Mouse (Mus musculus): ENCODE data around the gene Mepe. TPM values are rescaled to one million over a fixed set of nuclear protein-coding genes. Genes with fewer than 3 reads are reported as not detected.

Mepe gene
- polyA plus RNA-seq, 1 experiment from 2014 or later = not detected

GRCm38 (mm10) chr5:104351874-104352273 is 26.7 kb downstream of the Mepe start:
- Histone ChIP-seq H3K4me1 (ENCODE audit: control insufficient read depth in 2 of 2, insufficient read depth in 2 of 2, low read length in 2 of 2) (no peaks in the 10 kb centered on the region), H3K27me3 (ENCODE audit: control insufficient read depth, insufficient read depth, low read length) (no peaks in the 10 kb centered on the region), H3K36me3 (ENCODE audit: control insufficient read depth, insufficient read depth, low read length) (no peaks in the 10 kb centered on the region), H3K4me2 (ENCODE audit: low read length) (no peak overlapping the region), H3K9ac (ENCODE audit: low read length) (no peak overlapping the region), H3K9me3 (ENCODE audit: control insufficient read depth, low read length) (no peaks in the 10 kb centered on the region), H3K27ac (replicated peaks in 1 of 2; ENCODE audit: control insufficient read depth in 1 of 2, insufficient read depth in 1 of 2, low read depth in 2 of 2, low read length in 2 of 2) (no peak overlapping the region), H3K4me3 (ENCODE audit: control insufficient read depth in 1 of 2, insufficient read depth in 1 of 2, low read depth in 1 of 2, low read length in 2 of 2) (no peak overlapping the region)
- no peak for ATAC-seq (ENCODE audit: insufficient number of reproducible peaks, insufficient read depth, low FRiP score, low read depth)
- WGBS = 63% methylated on average over 5 of the region's 5 CpGs

- Histone ChIP-seq H3K4me2 (ENCODE audit: low read length) (no peak overlapping the region), H3K4me3 (ENCODE audit: control insufficient read depth in 1 of 2, insufficient read depth in 1 of 2, low read depth in 1 of 2, low read length in 2 of 2) (no peak overlapping the region), H3K27ac (replicated peaks in 1 of 2; ENCODE audit: control insufficient read depth in 1 of 2, insufficient read depth in 1 of 2, low read depth in 2 of 2, low read length in 2 of 2) (no peak overlapping the region), H3K27me3 (ENCODE audit: control insufficient read depth, insufficient read depth, low read length) (no peaks in the 10 kb centered on the region), H3K9me3 (ENCODE audit: control insufficient read depth, low read length) (no peaks in the 10 kb centered on the region), H3K9ac (ENCODE audit: low read length) (no peak overlapping the region), H3K4me1 (ENCODE audit: control insufficient read depth in 2 of 2, insufficient read depth in 2 of 2, low read length in 2 of 2) (peaks cover 4 to 8% of the 10 kb centered on the region in 2 experiments; a peak in 1 of 4 replicates), H3K36me3 (ENCODE audit: control insufficient read depth, insufficient read depth, low read length) (no peaks in the 10 kb centered on the region)
- WGBS = 70% methylated on average over 5 of the region's 5 CpGs
- ATAC-seq (ENCODE audit: insufficient number of reproducible peaks, insufficient read depth, low FRiP score, low read depth) = no peak
These were observed 32.4 kb downstream of the Mepe start for GRCm38 (mm10) chr5:104357575-104357974.

GRCm38 (mm10) chr5:104358592-104358991 is 33.5 kb downstream of the Mepe start:
- Histone ChIP-seq H3K27ac (replicated peaks in 1 of 2; ENCODE audit: control insufficient read depth in 1 of 2, insufficient read depth in 1 of 2, low read depth in 2 of 2, low read length in 2 of 2) (peak overlapping the region in 1 of 2 experiments; percentile 14; a peak in 1 of 4 replicates), H3K4me1 (ENCODE audit: control insufficient read depth in 2 of 2, insufficient read depth in 2 of 2, low read length in 2 of 2) (peaks cover 4 to 8% of the 10 kb centered on the region in 2 experiments; a peak in 1 of 4 replicates), H3K9ac (ENCODE audit: low read length) (no peak overlapping the region), H3K4me3 (ENCODE audit: control insufficient read depth in 1 of 2, insufficient read depth in 1 of 2, low read depth in 1 of 2, low read length in 2 of 2) (no peak overlapping the region), H3K36me3 (ENCODE audit: control insufficient read depth, insufficient read depth, low read length) (no peaks in the 10 kb centered on the region), H3K4me2 (ENCODE audit: low read length) (peak overlapping the region; percentile 23), H3K9me3 (ENCODE audit: control insufficient read depth, low read length) (no peaks in the 10 kb centered on the region), H3K27me3 (ENCODE audit: control insufficient read depth, insufficient read depth, low read length) (no peaks in the 10 kb centered on the region)
- 13% methylated on average over 7 of the region's 7 CpGs for WGBS
- ATAC-seq (ENCODE audit: insufficient number of reproducible peaks, insufficient read depth, low FRiP score, low read depth) = no peak

DNA sequence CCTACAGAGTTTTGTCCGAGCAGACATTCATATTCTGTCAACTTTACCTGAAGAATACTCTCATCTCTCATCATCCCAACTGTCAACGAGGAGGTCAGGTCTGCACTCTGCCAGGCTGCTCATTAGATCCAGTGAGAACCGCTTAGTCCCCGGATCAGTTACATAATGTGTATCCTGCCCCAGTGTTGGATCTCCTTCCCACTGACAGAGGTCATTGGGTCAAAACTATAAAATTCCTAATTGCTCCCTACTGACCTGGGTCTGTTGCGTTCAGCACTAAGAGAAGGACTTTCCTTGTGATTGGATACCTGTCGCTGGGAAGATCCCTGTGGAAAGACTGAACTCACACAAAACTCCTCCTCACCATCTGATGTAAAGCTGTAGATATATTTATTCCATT is 34.1 kb downstream of the Mepe start:
- peaks cover 4 to 8% of the 10 kb centered on the region in 2 experiments; a peak in 1 of 4 replicates for H3K4me1 ChIP-seq (ENCODE audit: control insufficient read depth in 2 of 2, insufficient read depth in 2 of 2, low read length in 2 of 2)
- no peak for ATAC-seq (ENCODE audit: insufficient number of reproducible peaks, insufficient read depth, low FRiP score, low read depth)
- H3K27me3 ChIP-seq (ENCODE audit: control insufficient read depth, insufficient read depth, low read length) = no peaks in the 10 kb centered on the region
- no peak overlapping the region; a peak in 1 of 4 replicates for H3K27ac ChIP-seq (replicated peaks in 1 of 2; ENCODE audit: control insufficient read depth in 1 of 2, insufficient read depth in 1 of 2, low read depth in 2 of 2, low read length in 2 of 2)
- no peak overlapping the region for H3K4me2 ChIP-seq (ENCODE audit: low read length)
- 70% methylated on average over 6 of the region's 6 CpGs for WGBS
- no peak overlapping the region for H3K9ac ChIP-seq (ENCODE audit: low read length)
- no peaks in the 10 kb centered on the region for H3K36me3 ChIP-seq (ENCODE audit: control insufficient read depth, insufficient read depth, low read length)
- no peak overlapping the region for H3K4me3 ChIP-seq (ENCODE audit: control insufficient read depth in 1 of 2, insufficient read depth in 1 of 2, low read depth in 1 of 2, low read length in 2 of 2)
- H3K9me3 ChIP-seq (ENCODE audit: control insufficient read depth, low read length) = no peaks in the 10 kb centered on the region

- WGBS = 88% methylated on average over 5 of the region's 5 CpGs
These were observed 45.5 kb downstream of the Mepe start for GRCm38 (mm10) chr5:104370580-104370979.

GRCm38 (mm10) chr5:104371284-104371683 is 46.2 kb downstream of the Mepe start:
- Histone ChIP-seq H3K36me3 (ENCODE audit: control insufficient read depth, insufficient read depth, low read length) (no peaks in the 10 kb centered on the region), H3K4me1 (ENCODE audit: control insufficient read depth in 2 of 2, insufficient read depth in 2 of 2, low read length in 2 of 2) (0 out of 4 replicates have a peak, but pooled peaks cover 6 to 10% of the 10 kb centered on the region in 2 experiments), H3K27me3 (ENCODE audit: control insufficient read depth, insufficient read depth, low read length) (no peaks in the 10 kb centered on the region), H3K9ac (ENCODE audit: low read length) (no peak overlapping the region), H3K9me3 (ENCODE audit: control insufficient read depth, low read length) (no peaks in the 10 kb centered on the region), H3K27ac (replicated peaks in 1 of 2; ENCODE audit: control insufficient read depth in 1 of 2, insufficient read depth in 1 of 2, low read depth in 2 of 2, low read length in 2 of 2) (no peak overlapping the region), H3K4me3 (ENCODE audit: control insufficient read depth in 1 of 2, insufficient read depth in 1 of 2, low read depth in 1 of 2, low read length in 2 of 2) (no peak overlapping the region), H3K4me2 (ENCODE audit: low read length) (no peak overlapping the region)
- ATAC-seq (ENCODE audit: insufficient number of reproducible peaks, insufficient read depth, low FRiP score, low read depth) = no peak
- WGBS = 91% methylated on average over 4 of the region's 4 CpGs

More at GRCm38 (mm10) chr5:104370580-104370979, 45.5 kb downstream of the Mepe start:
- Histone ChIP-seq H3K9me3 (ENCODE audit: control insufficient read depth, low read length) (no peaks in the 10 kb centered on the region), H3K27ac (replicated peaks in 1 of 2; ENCODE audit: control insufficient read depth in 1 of 2, insufficient read depth in 1 of 2, low read depth in 2 of 2, low read length in 2 of 2) (no peak overlapping the region), H3K4me1 (ENCODE audit: control insufficient read depth in 2 of 2, insufficient read depth in 2 of 2, low read length in 2 of 2) (0 out of 4 replicates have a peak, but pooled peaks cover 6 to 10% of the 10 kb centered on the region in 2 experiments), H3K36me3 (ENCODE audit: control insufficient read depth, insufficient read depth, low read length) (no peaks in the 10 kb centered on the region), H3K27me3 (ENCODE audit: control insufficient read depth, insufficient read depth, low read length) (no peaks in the 10 kb centered on the region), H3K4me3 (ENCODE audit: control insufficient read depth in 1 of 2, insufficient read depth in 1 of 2, low read depth in 1 of 2, low read length in 2 of 2) (no peak overlapping the region), H3K4me2 (ENCODE audit: low read length) (no peak overlapping the region), H3K9ac (ENCODE audit: low read length) (no peak overlapping the region)
- ATAC-seq (ENCODE audit: insufficient number of reproducible peaks, insufficient read depth, low FRiP score, low read depth) = no peak

GRCm38 (mm10) chr5:104373648-104374307 is 48.6 kb downstream of the Mepe start:
- Histone ChIP-seq H3K27me3 (ENCODE audit: control insufficient read depth, insufficient read depth, low read length) (no peaks in the 10 kb centered on the region), H3K9ac (ENCODE audit: low read length) (no peak overlapping the region), H3K36me3 (ENCODE audit: control insufficient read depth, insufficient read depth, low read length) (no peaks in the 10 kb centered on the region), H3K4me3 (ENCODE audit: control insufficient read depth in 1 of 2, insufficient read depth in 1 of 2, low read depth in 1 of 2, low read length in 2 of 2) (no peak overlapping the region), H3K4me2 (ENCODE audit: low read length) (no peak overlapping the region), H3K27ac (replicated peaks in 1 of 2; ENCODE audit: control insufficient read depth in 1 of 2, insufficient read depth in 1 of 2, low read depth in 2 of 2, low read length in 2 of 2) (no peak overlapping the region), H3K9me3 (ENCODE audit: control insufficient read depth, low read length) (no peaks in the 10 kb centered on the region), H3K4me1 (ENCODE audit: control insufficient read depth in 2 of 2, insufficient read depth in 2 of 2, low read length in 2 of 2) (0 out of 4 replicates have a peak, but pooled peaks cover 6 to 10% of the 10 kb centered on the region in 2 experiments)
- no peak for ATAC-seq (ENCODE audit: insufficient number of reproducible peaks, insufficient read depth, low FRiP score, low read depth)
- 80% methylated on average over 4 of the region's 4 CpGs for WGBS

GRCm38 (mm10) chr5:104374308-104374660 is 49.2 kb downstream of the Mepe start:
- no peak overlapping the region for H3K27ac ChIP-seq (replicated peaks in 1 of 2; ENCODE audit: control insufficient read depth in 1 of 2, insufficient read depth in 1 of 2, low read depth in 2 of 2, low read length in 2 of 2)
- no peak overlapping the region for H3K4me3 ChIP-seq (ENCODE audit: control insufficient read depth in 1 of 2, insufficient read depth in 1 of 2, low read depth in 1 of 2, low read length in 2 of 2)
- no peak overlapping the region for H3K9ac ChIP-seq (ENCODE audit: low read length)
- no peak for ATAC-seq (ENCODE audit: insufficient number of reproducible peaks, insufficient read depth, low FRiP score, low read depth)
- WGBS = 38% methylated on average over 6 of the region's 6 CpGs
- 0 out of 4 replicates have a peak, but pooled peaks cover 6 to 10% of the 10 kb centered on the region in 2 experiments for H3K4me1 ChIP-seq (ENCODE audit: control insufficient read depth in 2 of 2, insufficient read depth in 2 of 2, low read length in 2 of 2)
- H3K36me3 ChIP-seq (ENCODE audit: control insufficient read depth, insufficient read depth, low read length) = no peaks in the 10 kb centered on the region
- H3K27me3 ChIP-seq (ENCODE audit: control insufficient read depth, insufficient read depth, low read length) = no peaks in the 10 kb centered on the region
- no peak overlapping the region for H3K4me2 ChIP-seq (ENCODE audit: low read length)
- no peaks in the 10 kb centered on the region for H3K9me3 ChIP-seq (ENCODE audit: control insufficient read depth, low read length)

Measured in heart, embryonic 14.5 days (tissue).